Mouse (Mus musculus) B cell, adult 2 months (primary cell): Measurements from ENCODE around the gene Gphn.
"Not testable (repeated sequence)": the region's sequence is repeated elsewhere in the genome, so short reads cannot be mapped to it uniquely, and the experiment has no call there.

Experiments
- DNase-seq, 2 experiments: peaks; one replicate each; pipeline ENCODE4 v3.0.0; 2022

Gene Gphn

GRCm38 (mm10) chr12:78389267-78389666, 163.1 kb downstream of the Gphn start:
- DNase-seq = no peak

GRCm38 (mm10) chr12:78395297-78395696, 169.1 kb downstream of the Gphn start:
- DNase-seq = no peak

GRCm38 (mm10) chr12:78407518-78407917, 181.3 kb downstream of the Gphn start:
- DNase-seq = not testable (repeated sequence)

DNA sequence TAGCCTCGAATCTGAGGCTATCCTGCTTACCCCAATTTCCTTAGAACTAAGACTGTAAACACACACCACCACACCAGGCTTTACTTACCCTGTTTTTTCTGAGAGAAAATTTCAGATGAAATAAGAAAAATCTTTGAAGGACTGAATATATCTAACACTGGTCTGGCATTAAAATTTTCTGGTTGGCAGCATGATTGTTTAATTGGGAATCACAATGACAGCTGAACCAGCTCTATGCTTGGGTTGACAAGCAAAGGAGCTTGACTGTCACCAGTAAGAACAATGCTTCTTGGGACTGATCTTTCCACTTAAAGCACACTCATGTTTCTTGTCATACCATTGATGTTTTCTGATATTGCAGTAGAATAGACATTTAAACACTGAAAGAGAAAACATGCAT, 296.0 kb downstream of the Gphn start:
- DNase-seq = no peak

DNA sequence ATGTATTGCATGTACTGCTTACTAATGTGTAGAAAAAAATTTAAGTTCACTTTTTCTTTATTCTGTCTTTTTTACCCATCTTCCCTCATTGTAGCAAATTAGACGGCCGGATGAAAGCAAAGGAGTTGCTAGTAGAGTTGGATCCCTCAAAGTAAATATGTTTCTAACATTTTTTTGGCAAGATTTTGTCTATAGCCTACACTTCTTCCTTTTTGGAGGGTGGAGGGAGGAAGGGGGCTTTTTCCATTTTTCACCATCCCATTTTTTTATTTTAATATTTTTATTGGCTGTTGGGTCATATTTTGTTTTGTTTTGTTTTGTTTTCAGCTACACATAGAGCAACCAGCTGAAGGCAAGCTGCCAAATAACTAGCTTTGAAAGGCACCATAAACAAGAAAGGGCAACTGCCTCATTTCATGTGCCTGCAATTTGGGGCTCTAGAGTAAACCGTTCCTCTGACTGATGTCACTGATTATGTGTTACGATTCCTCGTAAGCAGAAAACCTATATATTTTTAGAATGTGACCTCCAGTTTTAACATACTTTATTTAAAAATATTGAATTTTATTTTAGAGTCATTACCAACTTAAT, 296.7 kb downstream of the Gphn start:
- no peak for DNase-seq

DNA sequence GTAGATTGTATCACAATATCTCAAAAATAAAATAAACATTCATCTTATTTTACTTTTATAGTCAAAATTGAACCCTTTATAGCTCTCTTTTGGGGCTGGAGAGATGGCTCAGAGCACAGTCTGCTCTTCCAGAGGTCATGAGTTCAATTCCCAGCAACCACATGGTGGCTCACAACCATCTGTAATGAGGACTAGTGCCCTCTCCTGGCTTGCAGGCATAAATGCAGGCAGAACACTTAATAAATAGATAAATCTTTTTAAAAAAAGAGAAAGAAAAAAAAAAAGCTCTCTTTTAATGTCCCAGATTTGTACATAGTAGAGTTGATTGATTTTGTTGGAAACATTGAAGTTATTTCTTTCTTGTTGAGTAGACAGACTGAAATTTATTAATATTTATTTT, 311.4 kb downstream of the Gphn start:
- DNase-seq = not testable (repeated sequence)

GRCm38 (mm10) chr12:78550913-78551312, 324.7 kb downstream of the Gphn start:
- no peak for DNase-seq

DNA sequence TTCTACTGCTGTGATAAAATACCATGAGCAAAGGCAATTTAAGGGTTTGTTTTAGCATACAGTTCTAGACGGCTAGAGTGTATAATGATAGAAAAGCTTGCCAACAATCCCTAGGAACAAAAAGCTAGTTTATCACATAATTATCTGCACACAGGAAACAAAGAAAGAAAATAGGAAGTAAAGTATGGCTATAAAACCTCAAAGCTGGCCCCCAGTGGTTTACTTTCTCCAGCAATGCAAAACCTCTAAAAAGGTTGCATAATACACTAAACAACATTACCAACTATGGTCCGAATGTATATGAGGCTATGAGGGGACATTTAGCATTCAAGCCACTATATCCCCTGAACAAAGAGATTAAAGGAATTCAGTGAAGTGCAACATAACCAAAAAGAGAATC, 405.6 kb downstream of the Gphn start:
- no peak for DNase-seq

DNA sequence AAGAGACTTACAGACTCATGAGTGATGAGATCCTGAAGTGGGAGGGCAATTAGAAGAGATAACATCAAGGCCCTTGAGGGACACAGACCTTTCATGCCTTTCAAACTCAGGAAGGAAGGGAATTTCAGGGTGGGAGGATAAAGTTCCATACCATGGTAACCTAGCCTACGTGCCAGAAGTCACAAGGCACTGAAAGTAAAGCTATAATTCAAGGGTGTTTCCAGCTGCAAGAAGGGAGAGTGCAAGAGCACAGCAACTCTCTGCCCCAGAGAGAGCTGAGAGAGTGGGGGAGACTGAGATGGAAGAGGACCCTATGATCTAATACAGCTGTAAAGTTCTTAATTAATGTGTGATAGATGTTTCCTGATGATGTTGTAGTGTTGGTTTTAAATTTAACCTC, 413.3 kb downstream of the Gphn start:
- no peak for DNase-seq

GRCm38 (mm10) chr12:78640086-78640485, 413.9 kb downstream of the Gphn start:
- no peak for DNase-seq

GRCm38 (mm10) chr12:78641220-78641619, 415.0 kb downstream of the Gphn start:
- no peak for DNase-seq

GRCm38 (mm10) chr12:78643691-78644090, 417.5 kb downstream of the Gphn start:
- DNase-seq = no peak

GRCm38 (mm10) chr12:78645282-78645681, 419.1 kb downstream of the Gphn start:
- DNase-seq = no peak

GRCm38 (mm10) chr12:78659718-78660304, 433.6 kb downstream of the Gphn start:
- no peak for DNase-seq

DNA sequence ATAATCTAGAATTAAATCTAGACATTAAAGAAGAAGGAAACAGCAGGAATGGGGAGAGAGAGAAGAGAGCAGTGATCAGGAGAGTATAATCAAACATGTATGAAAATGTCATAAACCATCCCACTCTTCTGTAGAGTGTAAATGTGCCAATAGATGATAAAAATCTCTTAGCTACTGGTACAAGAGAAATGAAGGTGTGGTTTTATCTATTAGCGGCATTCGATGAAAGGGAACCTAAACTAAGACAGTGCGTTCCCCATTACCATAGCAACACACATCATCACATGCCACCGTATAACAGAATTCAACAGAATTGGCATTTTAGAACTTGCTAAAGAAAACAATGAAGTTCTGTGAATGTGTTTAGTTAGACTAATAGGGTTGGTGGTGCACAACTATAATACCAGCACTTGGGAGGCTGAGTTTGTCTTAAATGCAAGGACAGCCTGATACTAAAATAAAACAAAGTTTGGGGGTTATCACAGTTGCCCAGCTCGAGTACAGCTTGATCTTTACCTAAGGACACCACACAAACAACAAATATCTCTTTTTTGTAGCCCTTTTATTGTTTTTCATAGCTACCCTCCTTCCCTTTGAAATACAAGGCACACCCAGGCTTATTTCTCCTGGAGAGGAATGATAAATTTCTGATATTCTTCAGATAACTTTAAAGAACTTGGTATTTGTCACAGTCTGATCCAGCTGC, 452.1 kb downstream of the Gphn start:
- no peak for DNase-seq

GRCm38 (mm10) chr12:78678807-78679189, 452.6 kb downstream of the Gphn start:
- DNase-seq = no peak

- DNase-seq = no peak
These were observed 454.9 kb downstream of the Gphn start for GRCm38 (mm10) chr12:78681048-78681447.

- no peak for DNase-seq
These were observed 456.1 kb downstream of the Gphn start for GRCm38 (mm10) chr12:78682279-78682678.

- no peak for DNase-seq
These were observed 459.6 kb downstream of the Gphn start for GRCm38 (mm10) chr12:78685669-78686215.

DNA sequence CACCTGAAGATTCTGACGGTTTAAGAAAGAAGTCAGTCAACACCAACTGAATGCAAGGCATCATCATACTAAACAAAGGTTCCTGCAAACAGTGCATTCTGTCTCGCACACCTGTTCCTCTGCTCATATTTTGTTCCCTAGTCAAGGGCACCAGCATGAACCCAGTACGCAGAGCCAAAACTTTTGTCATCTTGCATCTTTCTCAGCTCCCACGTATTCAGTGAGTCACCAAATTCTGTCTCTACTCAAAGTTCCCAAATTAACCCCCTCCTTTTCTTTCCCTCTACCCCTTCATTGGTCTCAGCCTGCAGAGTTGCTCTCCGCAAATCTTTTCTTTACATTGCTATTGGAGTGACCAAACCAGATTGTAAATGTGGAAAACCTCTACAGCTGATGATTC, 462.7 kb downstream of the Gphn start:
- DNase-seq = no peak

DNA sequence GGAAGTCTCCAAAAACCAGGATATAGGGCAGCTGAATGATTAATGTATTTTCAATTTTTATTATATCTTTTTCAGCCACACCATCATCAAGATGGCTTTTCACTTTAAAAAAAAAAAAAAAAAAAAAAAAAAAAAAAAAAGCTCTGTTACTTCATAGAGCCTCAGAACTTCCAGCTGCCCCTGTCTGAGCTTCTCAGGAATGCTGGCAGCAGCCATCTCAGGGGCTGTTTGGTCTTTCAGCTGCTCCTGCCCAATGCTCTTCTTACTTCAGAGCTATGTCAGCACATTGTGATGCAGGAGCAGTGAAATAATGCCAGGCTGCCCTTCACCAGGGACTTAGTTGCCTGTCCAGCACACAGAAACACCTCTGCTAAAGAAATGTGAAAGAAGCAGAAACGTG, 465.1 kb downstream of the Gphn start, which contains the start of gene Fam71d:
TSS of gene Fam71d (plus strand) at position 211 of the 400 bp plus-strand sequence.
- no peak for DNase-seq

DNA sequence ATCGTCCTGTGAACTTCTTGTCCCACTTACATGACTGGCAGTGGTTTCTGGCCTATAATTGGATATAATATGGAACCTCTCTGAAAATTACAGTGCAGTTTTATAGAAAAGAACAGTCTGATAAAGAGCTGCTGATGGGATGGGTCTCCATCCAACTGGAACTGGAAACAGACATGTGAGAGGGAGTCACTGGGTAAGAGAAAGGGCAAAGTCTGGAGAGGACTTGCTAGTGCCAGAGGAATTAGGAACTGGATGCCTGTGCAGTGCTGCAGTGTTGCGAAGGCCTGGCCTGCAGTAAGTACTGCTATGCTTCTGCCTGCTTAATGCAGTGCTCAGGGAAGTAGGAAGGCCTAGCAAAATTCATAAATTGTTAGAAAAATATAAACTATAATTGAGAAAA, 467.1 kb downstream of the Gphn start:
- DNase-seq = no peak

- DNase-seq = no peak
These were observed 491.6 kb downstream of the Gphn start for GRCm38 (mm10) chr12:78717783-78718182.

GRCm38 (mm10) chr12:78727723-78728122, 501.5 kb downstream of the Gphn start:
- no peak for DNase-seq
